Mouse (Mus musculus): ENCODE measurements around the gene Snx13.
A peak's percentile ranks its signal among the peaks of the same experiment; 100 is the strongest.

Snx13 gene

DNA sequence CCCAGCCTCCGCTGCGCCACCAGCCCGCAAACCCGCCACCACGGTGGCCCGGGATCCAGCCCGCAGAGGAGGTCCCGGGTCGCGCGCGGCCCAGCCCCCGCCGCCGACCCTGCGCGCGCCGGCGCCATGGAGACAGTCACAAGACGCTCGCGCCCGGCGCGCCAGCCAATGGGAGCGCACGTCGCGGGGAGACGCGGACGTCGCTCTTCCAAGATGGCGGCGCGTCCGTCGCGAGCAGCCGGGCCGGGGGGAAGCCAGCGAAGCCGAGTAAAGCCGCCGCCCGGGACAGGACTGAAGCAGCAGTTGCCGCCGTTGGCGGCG is at the start of gene Snx13:
Snx13 (plus strand) TSS at position 188 of the 321 bp plus-strand sequence.
- peak; percentile 92 to 93 for DNase-seq

DNA sequence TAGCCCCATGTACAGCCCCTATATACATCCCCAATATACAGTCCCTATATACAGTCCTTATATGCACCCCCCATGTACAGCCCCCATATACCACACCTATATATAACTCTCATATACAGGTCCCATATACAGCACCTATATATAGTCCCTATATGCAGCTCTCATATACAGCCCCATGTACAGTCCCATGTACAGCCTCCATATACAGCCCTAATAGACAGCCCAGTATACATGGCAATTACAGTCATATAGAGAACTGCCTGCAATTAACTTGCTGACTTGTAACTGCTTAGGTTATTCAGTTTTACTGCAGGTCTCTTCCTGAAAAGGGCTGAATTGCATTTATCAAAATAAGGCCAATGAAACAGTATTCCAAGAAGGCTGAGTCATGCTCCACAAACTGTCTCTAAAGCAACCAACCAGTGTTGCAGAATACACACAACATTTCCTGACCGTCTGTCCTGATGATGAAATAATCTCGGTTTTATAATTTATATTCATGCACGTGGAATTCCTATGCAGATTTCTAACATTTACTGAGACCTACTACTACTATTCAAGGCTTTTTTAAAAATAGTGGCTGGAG is 49.3 kb upstream of the Snx13 start:
- no peak for DNase-seq

DNA sequence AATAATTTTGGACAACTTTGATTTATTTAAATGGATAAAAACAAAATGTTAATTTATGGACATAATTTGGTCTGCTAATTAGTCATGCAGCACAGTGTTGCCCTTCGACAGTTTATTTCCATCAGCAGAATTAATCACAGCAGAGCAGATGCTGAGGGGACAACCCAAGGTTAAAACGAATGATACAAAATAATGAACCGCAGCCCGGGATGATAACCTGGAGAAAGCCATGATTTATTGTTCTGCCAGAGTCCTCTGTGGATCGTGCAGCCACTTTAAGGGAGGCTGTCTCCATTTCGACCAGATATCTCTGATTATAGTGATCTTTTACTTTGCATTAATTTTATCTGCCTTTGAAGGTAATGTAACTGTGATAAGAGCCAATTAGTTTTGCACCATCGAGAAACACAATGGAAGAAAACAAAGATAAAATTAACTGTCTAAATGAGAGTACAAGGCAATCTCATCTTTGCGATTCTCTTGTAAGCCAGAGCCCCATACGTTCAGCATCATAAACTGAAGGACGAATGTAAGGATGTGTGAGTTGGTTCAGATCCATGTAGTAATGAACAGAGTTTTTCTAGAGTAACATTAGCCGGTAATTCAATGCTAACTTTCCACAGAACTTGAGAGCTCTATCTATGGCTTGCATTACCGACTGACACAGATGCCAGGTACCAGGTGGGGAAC is 48.1 kb upstream of the Snx13 start:
- no peak for DNase-seq

DNA sequence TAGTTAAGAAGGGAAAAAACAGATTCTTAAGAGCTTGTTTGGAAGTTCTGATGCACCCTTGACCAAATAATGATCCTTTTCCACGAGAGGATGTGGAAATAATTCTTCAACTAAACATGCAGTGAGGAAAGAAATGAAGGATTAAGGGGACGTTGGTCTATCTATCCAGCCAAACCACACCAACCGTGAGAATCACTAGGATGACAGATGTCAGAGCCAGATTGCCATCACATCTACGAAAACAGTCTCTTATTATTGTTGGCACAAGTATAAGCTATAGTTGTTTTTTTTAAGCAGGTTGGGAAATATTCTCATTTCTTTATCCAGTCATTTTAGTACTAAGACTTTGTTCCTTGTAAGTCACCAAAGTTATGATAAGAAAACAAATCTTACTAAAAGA is 46.7 kb upstream of the Snx13 start:
- DNase-seq, result no peak

DNA sequence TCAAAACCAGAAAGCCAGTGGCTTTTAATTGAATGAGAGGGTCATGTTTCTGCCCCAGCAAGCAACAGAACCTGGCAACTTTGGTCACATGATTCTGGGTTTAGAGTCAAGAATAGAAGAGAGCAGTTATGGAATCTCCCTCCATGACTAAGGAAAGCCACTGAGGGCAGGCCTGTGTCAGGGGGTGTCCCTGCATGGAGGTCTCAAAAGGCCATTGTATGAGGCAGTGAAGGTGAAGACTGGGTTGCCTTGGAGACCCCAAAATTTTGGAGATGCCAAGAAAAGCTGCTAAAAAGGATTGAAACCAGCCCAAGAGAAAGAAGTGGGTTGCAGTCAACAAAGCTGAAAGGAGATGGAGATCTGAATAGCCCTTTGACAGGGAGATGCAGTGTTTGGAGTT is 41.2 kb upstream of the Snx13 start:
- no peak for DNase-seq

DNA sequence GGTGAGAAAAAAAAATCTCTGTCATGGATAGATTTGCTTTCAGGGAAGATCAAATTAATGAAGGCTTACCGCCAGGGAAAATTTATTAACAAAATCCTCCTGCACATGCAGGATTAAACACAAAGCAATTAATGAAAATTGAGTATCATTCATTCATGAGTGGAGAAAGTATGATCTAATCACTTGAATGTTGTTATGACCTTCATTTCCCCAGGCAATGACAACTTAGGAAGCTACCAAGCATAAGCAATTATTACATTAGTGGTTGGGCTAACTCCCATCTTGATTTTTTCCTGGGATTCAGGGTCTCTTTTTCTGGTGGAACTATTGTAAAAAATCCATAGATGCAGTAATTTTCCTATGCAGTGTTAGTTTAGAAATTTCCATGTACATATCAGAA is 39.1 kb upstream of the Snx13 start:
- no peak for DNase-seq

DNA sequence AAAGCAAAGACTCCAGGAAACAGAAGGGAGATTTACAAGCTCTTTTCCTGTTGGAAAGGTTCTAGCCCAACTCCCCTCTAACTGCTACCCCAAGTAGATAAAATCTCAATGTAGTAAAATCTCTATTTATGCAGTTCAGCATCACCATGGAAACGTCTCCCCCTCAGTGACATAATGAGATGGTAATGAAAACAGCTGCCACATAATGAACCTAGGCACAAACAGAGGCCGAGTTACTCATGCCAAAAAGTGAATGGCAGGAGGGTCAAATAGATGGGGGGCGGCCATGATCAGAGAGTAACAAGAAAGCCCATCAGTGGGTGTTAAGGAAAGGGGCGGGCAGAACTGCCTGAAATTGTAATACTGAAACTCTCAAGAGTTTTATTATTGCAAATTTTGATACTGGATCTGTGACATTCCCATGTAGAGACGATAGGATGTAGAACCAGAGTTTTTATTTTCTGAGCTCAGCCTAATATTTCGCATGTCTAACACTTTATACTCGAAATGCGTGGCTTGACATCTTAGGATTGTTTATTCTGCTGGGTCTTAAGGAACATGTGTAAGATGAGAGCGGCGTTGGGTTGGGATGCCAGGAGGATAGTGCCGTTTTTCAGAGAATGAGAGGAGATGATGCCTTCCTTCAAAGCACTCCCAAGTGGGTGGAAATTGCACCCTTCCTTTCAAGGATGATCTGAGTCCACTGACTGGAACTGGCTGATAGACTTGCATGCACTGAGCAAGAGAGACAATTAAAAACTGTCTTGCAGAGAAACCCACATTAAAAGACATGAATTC is 38.4 kb upstream of the Snx13 start:
- DNase-seq, result peak in 1 of 2 experiments; percentile 4

DNA sequence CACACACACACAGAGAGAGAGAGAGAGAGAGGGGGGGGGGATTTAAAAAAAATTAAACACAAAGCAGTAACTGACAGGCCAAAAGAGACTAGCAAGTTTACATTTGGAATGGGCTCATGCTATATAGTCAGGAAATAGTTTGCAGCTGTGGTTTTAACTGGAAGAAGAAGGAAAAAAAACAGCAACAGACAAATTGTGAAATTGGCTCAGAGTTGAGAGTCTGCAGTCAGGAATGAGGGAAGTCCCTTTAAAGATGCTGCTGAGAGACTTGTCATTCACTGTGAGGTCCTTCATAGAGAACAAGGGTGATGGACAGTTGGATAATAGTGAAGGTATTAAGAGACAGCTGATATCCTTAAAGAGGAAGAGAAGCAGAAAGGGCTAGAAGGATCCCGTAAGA is 35.5 kb upstream of the Snx13 start:
- DNase-seq, result no peak

DNA sequence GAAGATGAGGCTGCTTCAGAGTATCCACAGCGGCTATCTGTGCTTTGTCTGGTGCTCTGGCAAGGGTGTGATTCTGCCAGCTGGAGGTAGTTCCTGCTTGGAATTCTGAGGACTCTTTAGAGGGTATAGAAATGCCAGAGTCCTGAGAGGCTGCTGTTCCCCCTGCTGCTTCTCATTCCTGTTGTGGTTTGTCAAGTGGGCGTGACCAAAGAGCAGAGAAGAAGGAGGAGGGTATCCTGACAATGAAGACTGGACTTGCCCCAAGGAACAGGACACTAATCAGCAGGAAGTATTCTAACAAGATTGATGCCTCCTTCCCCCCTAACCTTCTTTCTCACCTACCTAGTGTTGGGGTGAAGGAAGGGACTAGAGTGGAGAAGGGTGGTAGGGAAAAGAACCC is 33.0 kb upstream of the Snx13 start:
- no peak for DNase-seq

DNA sequence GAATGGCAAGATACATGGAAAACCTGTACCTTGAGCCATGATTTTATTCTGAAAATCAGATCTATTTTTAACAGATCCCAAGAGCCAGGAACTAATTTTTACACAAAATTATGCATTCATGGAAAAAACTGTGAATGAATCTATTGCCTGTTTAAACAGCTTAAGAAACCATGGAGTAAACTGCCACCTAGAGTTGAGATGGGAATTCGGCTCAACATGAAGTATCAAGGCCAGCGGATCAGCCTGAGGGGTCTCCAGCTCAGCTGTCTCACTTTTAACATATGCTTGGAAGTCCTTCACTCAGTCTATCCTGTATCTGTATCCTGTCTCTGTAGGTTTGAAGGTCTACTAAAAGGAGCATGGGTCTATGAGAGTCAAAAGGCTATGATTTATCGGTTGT is 30.9 kb upstream of the Snx13 start:
- peak in 1 of 2 experiments; percentile 9 for DNase-seq

DNA sequence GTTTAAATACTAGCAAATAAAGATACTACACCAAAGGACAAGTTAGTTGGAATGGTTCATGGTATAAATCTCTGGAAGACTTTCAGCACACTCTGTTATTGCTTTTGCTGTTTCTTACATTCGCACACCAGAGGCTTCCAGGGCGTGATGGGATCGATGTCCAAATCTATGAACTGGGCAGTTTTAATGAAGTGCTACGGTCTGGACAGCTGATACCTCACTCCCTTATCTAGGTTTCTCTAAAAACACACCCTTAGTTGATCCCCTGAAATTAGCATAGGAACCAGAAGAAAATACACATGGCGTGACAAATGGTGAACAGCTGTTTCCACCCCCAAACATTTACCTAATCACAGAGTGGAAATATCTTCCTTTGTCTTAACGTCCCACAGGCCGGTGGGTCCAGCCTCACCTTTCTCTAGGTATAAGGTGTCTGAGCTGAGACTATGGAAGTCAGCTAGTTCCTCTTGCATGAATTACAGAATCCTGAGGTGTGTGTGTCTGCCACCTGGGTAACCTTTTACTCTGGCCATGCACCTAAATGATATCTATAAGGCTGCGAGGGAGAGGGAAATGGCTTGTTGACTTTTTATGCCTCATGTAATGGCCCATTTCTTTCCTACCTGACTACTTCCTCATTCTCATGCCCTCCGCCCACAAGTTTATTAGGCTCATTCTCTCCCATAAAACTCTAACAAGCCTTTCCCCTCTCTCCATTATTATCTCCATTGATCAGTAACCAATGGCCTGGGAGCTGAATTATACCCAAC is 30.3 kb upstream of the Snx13 start:
- DNase-seq, result no peak

DNA sequence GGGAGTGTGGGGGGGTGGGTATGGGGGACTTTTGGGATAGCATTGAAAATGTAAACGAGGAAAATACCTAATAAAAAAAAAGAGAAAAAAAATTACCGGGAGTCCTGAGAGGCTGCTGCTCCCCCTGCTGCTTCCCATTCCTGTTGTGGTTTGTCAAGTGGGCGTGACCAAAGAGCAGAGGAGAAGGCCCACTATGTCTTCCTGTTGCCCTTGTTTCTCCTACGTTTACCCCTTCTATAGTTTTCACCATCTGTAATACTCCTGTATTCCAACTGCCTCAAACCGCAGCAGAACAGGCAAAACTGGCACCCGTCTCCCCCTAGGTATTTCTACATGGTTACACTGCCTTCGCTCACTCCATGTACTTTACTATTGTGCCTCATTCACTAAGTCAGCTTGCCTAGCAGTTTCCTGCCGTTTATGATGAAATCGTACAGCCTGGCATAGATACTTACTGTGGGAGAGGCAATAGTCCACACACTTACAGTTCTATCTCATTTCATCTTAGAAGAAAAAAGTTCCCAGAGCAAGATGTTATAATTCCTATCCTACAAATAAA is 28.2 kb upstream of the Snx13 start:
- no peak for DNase-seq

DNA sequence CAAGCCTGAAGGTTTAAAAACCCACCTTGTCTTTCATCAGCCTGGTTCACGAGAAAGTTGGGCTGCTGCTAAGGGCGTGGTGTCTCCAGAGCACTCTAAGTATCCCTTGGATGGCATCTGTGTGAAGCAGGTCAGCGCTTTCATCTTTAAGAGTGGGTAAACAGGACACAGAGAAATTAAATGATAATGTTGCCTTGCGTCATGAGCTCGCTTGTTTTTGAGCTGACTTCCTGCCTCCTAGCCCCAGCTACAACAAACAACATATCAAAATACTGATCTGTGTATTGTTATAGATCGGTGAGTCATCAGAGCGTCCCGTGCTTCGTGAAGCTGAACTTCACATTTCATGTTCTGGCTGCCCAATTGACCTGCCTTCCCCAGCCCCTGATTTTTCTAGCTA is 25.7 kb upstream of the Snx13 start:
- DNase-seq, result no peak

DNA sequence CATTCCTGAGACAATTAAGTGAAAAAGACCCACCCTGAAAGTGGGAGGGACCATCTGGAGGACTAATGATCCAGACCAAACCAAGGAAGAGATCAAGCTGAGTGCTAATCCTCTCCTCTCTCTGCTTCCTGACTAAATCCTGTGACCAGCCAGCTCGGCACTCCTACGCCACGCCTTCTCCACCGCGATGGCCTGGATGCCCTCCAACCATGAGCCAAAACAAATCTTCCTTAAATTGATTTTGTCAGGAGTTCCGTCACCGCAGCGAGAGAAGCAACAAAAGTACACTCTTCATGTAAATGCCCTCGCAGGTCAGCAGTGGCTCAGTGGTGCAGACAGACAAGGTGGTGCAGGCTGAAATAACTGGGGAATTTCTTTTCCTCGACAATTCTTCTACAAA is 24.9 kb upstream of the Snx13 start:
- DNase-seq, result peak; percentile 11 to 20

DNA sequence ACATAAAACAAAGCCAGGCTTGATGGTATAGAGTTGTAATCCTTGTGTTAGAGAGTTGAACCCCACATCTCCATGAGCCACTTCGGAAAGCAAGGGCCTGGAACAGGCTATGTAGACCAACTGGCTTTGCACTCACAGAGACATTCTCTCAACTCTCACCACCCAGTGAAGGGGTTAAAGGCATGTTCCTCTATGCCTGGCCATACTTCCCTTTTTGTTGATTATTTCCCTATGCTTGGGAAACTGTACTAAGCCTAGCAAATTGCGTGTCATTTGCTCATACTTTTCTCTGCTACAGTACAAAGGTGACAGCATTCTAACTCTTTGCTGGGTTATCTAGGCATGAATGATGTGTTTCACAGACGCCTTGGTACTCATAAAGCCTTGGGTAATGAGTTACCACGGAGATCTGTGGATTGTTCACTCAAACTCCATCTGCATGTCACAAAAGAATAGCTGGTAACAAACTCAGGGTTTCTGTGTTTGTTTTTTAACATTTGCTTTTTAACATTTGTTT is 21.0 kb upstream of the Snx13 start:
- DNase-seq, result no peak

DNA sequence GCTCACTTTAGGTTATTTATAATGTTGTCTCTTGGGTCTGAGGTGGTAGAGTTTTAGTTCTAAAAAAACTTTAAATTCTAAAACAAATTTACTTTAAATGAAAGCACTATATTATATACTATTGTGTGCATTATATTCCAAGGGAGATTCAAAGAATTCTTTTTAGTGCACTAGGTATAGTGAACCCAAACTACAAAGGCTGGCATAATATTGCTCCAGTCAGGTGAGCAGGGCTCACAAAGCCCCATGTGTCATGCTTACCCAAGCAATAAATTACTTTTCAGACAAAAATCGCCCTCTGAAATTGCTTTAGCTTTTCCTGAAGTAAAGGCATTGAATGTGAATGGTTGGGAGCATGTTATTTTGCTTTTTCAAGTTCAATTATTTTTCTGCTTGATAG is 19.5 kb upstream of the Snx13 start:
- no peak for DNase-seq

DNA sequence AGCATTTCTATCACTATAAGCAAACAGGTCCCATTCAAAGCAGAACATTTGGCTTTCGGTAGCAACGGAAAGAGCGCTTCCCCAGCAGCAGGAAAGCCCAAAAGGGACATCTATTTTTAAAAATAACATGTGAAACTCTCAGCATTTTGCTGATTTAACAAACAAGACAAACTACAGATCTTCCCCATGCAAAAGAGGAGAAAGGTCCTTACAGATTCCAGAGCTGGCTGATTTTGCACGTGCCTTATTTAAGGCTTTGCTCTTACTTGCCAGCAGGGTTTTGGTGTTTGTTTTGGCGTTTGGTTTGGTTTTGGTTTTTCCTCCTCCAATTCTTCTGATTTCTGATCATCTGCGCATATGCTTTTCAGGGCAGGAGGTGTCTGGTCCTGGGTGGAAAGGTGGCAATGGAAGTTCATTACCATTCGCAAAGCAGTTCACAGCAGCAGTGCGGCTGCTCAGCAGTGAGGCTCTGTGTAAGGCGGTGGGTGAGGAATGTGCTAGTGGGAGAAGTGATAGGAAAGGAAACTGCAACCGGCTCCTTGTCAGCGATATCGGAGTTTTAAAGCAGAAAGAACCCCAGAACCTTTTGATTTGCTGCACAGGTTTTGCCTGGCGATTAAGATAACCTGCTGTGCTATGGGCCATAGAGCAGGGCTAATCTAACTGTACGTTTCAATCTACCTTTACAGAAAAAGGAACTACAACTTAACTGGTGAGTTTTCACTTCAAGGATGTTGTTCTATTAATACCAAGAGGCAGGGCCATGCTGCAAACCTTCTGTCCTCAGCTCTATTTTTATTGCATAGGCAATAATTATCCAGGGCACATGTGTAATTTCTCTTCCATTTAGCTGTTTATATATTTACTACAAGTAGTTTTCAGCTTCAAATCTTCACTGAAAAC is 8.1 kb upstream of the Snx13 start:
- no peak for DNase-seq

DNA sequence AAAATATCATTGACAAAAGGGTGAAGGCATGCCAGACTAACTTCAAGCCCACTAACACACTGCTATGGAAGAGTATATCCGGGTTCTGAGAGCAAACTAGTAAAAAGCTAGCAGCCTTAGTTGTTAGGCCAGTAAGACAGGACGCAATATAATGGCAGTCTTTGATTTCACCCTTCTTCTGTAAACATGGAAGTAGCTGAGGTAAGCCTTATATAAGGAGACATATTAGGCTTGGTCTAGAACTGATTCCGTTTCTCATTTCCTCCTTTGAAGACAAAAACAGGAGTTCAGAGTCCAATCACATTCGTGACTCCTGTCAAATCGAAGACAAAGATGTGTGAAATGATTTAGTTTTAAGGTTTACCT is 7.4 kb upstream of the Snx13 start:
- DNase-seq, result no peak

DNA sequence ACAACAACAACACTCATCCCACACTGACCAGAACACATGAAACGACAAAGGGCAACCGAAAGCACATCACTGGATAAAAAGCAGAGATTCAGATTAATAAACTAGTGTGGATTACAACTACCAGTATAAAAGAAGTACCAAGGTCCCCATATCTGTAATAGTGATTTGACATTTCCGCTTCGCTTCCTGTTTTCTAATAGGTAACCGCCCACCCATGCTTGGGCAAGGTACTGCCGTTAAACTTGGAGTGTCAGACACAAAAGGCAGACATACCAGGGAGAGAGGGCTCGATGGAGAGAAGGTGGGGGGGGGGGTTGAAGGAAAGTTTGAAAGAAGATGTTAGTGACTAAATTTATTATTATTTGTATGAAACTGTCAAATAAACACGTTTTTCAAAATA is 5.0 kb upstream of the Snx13 start:
- DNase-seq, result no peak

DNA sequence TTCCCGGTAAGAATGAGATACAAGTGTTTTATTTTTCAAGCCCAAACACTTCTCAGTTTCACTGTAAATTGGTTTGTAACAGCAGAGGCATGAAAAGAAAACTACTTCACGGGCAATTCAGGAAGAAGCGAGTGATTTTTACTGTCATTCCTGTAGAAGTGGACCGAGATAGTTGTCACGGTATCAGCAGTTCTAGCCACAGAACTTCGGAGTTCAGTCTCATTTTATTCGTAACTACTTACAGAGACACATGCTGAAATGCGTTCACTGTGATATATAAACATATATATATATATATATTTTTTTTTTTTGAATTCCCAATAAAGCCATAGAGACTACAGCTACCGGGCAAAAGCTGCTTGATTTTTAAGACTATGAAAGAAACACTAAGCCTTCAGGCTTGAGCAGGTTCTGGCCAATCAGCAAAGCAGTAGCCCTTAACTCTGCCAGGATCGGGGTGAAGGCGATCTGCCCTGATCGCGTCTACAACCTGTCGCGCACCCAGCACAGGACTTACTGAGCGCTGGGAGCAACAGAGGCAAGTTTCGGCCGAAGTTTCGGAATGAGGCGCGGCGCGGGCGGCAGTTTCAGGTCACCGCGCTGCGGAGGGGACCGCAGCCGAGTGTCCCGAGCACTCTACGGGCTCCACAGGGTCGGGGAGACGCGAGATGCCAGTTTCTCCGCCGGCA is 532 bp upstream of the Snx13 start:
- no peak for DNase-seq

Measured in cerebellum, postnatal 14 days (tissue).